Mouse (Mus musculus): ENCODE results near the gene Baiap2l2. TPM values are rescaled to one million over a fixed set of nuclear protein-coding genes. Genes with fewer than 3 reads are reported as not detected.
A peak's percentile ranks its signal among the peaks of the same experiment; 100 is the strongest.
"Not testable (repeated sequence)": the region's sequence is repeated elsewhere in the genome, so short reads cannot be mapped to it uniquely, and the experiment has no call there.

Baiap2l2 gene
- polyA plus RNA-seq, 1 experiment from 2014 or later, result 2.0 TPM

- Histone ChIP-seq H3K27ac (ENCODE audit: low read length) (no peak overlapping the region), H3K4me2 (ENCODE audit: low read length) (no peak overlapping the region), H3K9ac (replicated peaks; ENCODE audit: low read depth, low read length) (no peak overlapping the region), H3K9me3 (ENCODE audit: control insufficient read depth, low read length) (no peaks in the 10 kb centered on the region), H3K27me3 (replicated peaks; ENCODE audit: control insufficient read depth, insufficient read depth, low read length) (no peaks in the 10 kb centered on the region), H3K4me1 (replicated peaks; ENCODE audit: control insufficient read depth, insufficient read depth, low read length) (peaks cover 4% of the 10 kb centered on the region), H3K36me3 (ENCODE audit: control insufficient read depth, insufficient read depth) (peaks cover 12% of the 10 kb centered on the region), H3K4me3 (replicated peaks; ENCODE audit: low read length) (no peak overlapping the region)
- no peak for ATAC-seq
- WGBS, result 83% methylated on average over 6 of the region's 6 CpGs
These were observed 47.3 kb downstream of the Baiap2l2 start for GRCm38 (mm10) chr15:79238036-79238435.

- ATAC-seq, result no peak
- WGBS, result 67% methylated on average over 9 of the region's 9 CpGs
These were observed 50.1 kb downstream of the Baiap2l2 start for GRCm38 (mm10) chr15:79235268-79235667.

GRCm38 (mm10) chr15:79229058-79229821 is 56.1 kb downstream of the Baiap2l2 start, which contains the start of the genes Pick1 and Gm49486:
Gene Pick1, plus strand, starts transcription at chr15:79229173.
Gene Gm49486, plus strand, starts transcription at chr15:79229391.
- peaks cover 14% of the 10 kb centered on the region for H3K4me1 ChIP-seq (replicated peaks; ENCODE audit: control insufficient read depth, insufficient read depth, low read length)
- H3K4me2 ChIP-seq (ENCODE audit: low read length), result peak within 1 kb of the TSS; percentile 96
- no peaks in the 10 kb centered on the region for H3K36me3 ChIP-seq (ENCODE audit: control insufficient read depth, insufficient read depth)
- no peaks in the 10 kb centered on the region for H3K9me3 ChIP-seq (ENCODE audit: control insufficient read depth, low read length)
- no peaks in the 10 kb centered on the region for H3K27me3 ChIP-seq (replicated peaks; ENCODE audit: control insufficient read depth, insufficient read depth, low read length)
- ATAC-seq, result peak; percentile 89
- H3K27ac ChIP-seq (ENCODE audit: low read length), result peak within 1 kb of the TSS; percentile 99
- H3K4me3 ChIP-seq (replicated peaks; ENCODE audit: low read length), result peak within 1 kb of the TSS; percentile 92
- WGBS, result under 1% methylated on average over 51 of the region's 51 CpGs
- H3K9ac ChIP-seq (replicated peaks; ENCODE audit: low read depth, low read length), result peak within 1 kb of the TSS; percentile 95

More at GRCm38 (mm10) chr15:79235268-79235667, 50.1 kb downstream of the Baiap2l2 start:
- Histone ChIP-seq H3K27ac (ENCODE audit: low read length) (no peak overlapping the region), H3K9me3 (ENCODE audit: control insufficient read depth, low read length) (no peaks in the 10 kb centered on the region), H3K36me3 (ENCODE audit: control insufficient read depth, insufficient read depth) (peaks cover 7% of the 10 kb centered on the region), H3K27me3 (replicated peaks; ENCODE audit: control insufficient read depth, insufficient read depth, low read length) (no peaks in the 10 kb centered on the region), H3K4me3 (replicated peaks; ENCODE audit: low read length) (no peak overlapping the region), H3K4me1 (replicated peaks; ENCODE audit: control insufficient read depth, insufficient read depth, low read length) (no peaks in the 10 kb centered on the region; the same call in 1 of the 2 replicates), H3K4me2 (ENCODE audit: low read length) (no peak overlapping the region), H3K9ac (replicated peaks; ENCODE audit: low read depth, low read length) (no peak overlapping the region)

DNA sequence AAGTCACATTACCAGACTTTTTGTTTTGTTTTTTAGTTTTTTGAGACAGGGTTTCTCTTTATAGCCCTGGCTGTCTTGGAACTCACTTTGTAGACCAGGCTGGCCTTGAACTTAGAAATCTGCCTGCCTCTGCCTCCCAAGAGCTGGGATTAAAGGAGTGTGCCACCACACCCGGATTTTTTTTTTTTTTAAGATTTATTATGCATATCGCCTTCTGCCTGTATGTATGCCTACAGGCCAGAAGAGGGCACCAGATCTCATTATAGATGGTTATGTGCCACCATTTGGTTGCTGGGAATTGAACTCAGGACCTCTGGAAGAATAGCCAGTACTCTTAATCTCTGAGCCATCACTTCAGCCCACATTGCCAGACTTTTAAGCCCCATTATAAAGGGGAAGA is 59.6 kb downstream of the Baiap2l2 start:
- H3K9ac ChIP-seq (replicated peaks; ENCODE audit: low read depth, low read length), result not testable (repeated sequence)
- WGBS, result 60% methylated on average over 2 of the region's 2 CpGs

GRCm38 (mm10) chr15:79224685-79225084 is 60.7 kb downstream of the Baiap2l2 start:
- H3K27ac ChIP-seq (ENCODE audit: low read length), result no peak overlapping the region
- no peaks in the 10 kb centered on the region for H3K27me3 ChIP-seq (replicated peaks; ENCODE audit: control insufficient read depth, insufficient read depth, low read length)
- no peak overlapping the region for H3K4me3 ChIP-seq (replicated peaks; ENCODE audit: low read length)
- H3K9me3 ChIP-seq (ENCODE audit: control insufficient read depth, low read length), result no peaks in the 10 kb centered on the region
- peaks cover 8% of the 10 kb centered on the region for H3K4me1 ChIP-seq (replicated peaks; ENCODE audit: control insufficient read depth, insufficient read depth, low read length)
- H3K9ac ChIP-seq (replicated peaks; ENCODE audit: low read depth, low read length), result no peak overlapping the region
- no peak overlapping the region for H3K4me2 ChIP-seq (ENCODE audit: low read length)
- peak; percentile 18; the same call in 1 of the 2 replicates for ATAC-seq
- no peaks in the 10 kb centered on the region for H3K36me3 ChIP-seq (ENCODE audit: control insufficient read depth, insufficient read depth)
- 9% methylated on average over 5 of the region's 5 CpGs for WGBS

More for the DNA sequence above, 59.6 kb downstream of the Baiap2l2 start:
- not testable (repeated sequence) for H3K27me3 ChIP-seq (replicated peaks; ENCODE audit: control insufficient read depth, insufficient read depth, low read length); H3K4me3 ChIP-seq (replicated peaks; ENCODE audit: low read length); H3K4me2 ChIP-seq (ENCODE audit: low read length); ATAC-seq; H3K27ac ChIP-seq (ENCODE audit: low read length); H3K36me3 ChIP-seq (ENCODE audit: control insufficient read depth, insufficient read depth); H3K9me3 ChIP-seq (ENCODE audit: control insufficient read depth, low read length)
- H3K4me1 ChIP-seq (replicated peaks; ENCODE audit: control insufficient read depth, insufficient read depth, low read length), result peaks cover 14% of the 10 kb centered on the region

- no peak for ATAC-seq
- H3K9me3 ChIP-seq (ENCODE audit: control insufficient read depth, low read length), result no peaks in the 10 kb centered on the region
- H3K27me3 ChIP-seq (replicated peaks; ENCODE audit: control insufficient read depth, insufficient read depth, low read length), result no peaks in the 10 kb centered on the region
- H3K36me3 ChIP-seq (ENCODE audit: control insufficient read depth, insufficient read depth), result no peaks in the 10 kb centered on the region
- no peak overlapping the region for H3K4me3 ChIP-seq (replicated peaks; ENCODE audit: low read length)
- no peak overlapping the region for H3K27ac ChIP-seq (ENCODE audit: low read length)
- no peak overlapping the region for H3K9ac ChIP-seq (replicated peaks; ENCODE audit: low read depth, low read length)
- H3K4me1 ChIP-seq (replicated peaks; ENCODE audit: control insufficient read depth, insufficient read depth, low read length), result peaks cover 5% of the 10 kb centered on the region
- no peak overlapping the region for H3K4me2 ChIP-seq (ENCODE audit: low read length)
- 1% methylated on average over 5 of the region's 5 CpGs for WGBS
These were observed 61.7 kb downstream of the Baiap2l2 start for GRCm38 (mm10) chr15:79223641-79224040.

DNA sequence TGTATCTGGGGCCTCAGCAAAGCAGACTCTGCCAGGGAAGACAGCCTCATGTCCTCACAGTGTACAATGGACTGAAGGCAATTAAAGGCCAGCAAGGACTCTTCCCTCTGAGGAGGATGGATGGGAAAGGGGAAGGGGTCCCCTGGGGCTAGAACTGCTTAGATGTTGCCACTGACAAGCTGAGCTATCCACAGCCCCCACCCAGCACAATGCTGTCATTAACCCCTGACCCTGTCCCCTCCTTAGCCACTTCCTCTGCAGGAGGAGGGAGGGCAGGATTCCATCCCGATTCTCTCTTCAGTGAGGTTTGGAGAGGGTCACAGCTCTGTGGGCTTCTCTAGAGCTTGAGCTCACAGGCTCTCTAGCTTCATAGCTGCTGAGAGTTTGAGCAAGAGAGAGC is 65.8 kb downstream of the Baiap2l2 start:
- Histone ChIP-seq H3K36me3 (ENCODE audit: control insufficient read depth, insufficient read depth) (no peaks in the 10 kb centered on the region), H3K9ac (replicated peaks; ENCODE audit: low read depth, low read length) (no peak overlapping the region), H3K4me1 (replicated peaks; ENCODE audit: control insufficient read depth, insufficient read depth, low read length) (no peaks in the 10 kb centered on the region; the same call in 1 of the 2 replicates), H3K4me2 (ENCODE audit: low read length) (no peak overlapping the region), H3K4me3 (replicated peaks; ENCODE audit: low read length) (no peak overlapping the region), H3K27me3 (replicated peaks; ENCODE audit: control insufficient read depth, insufficient read depth, low read length) (no peaks in the 10 kb centered on the region), H3K27ac (ENCODE audit: low read length) (no peak overlapping the region), H3K9me3 (ENCODE audit: control insufficient read depth, low read length) (no peaks in the 10 kb centered on the region)
- WGBS, result 0% methylated on average over 1 of the region's 1 CpGs
- ATAC-seq, result no peak

GRCm38 (mm10) chr15:79216191-79216590 is 69.1 kb downstream of the Baiap2l2 start:
- no peaks in the 10 kb centered on the region for H3K27me3 ChIP-seq (replicated peaks; ENCODE audit: control insufficient read depth, insufficient read depth, low read length)

DNA sequence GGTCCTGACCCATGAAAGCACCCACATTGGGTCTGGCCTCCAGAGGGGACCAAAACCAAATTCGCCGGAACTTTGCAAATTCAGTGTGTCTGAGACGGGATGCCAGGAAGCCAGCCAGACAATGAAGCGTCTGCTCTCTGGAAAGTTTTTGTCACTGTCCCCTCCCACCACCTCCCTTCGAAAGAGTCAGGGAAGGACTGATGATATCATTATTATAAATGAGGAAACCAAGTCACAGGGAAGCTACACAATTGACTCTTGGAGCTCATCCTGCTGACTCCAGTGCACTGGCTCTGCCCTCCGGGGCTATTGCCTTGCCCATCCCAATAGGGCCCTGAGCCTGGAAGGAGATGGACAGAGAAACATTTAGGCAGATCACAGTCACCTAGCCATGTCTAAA is 71.7 kb downstream of the Baiap2l2 start:
- no peak for ATAC-seq
- no peak overlapping the region for H3K27ac ChIP-seq (ENCODE audit: low read length)
- 78% methylated on average over 6 of the region's 6 CpGs for WGBS
- no peaks in the 10 kb centered on the region for H3K27me3 ChIP-seq (replicated peaks; ENCODE audit: control insufficient read depth, insufficient read depth, low read length)
- no peak overlapping the region for H3K9ac ChIP-seq (replicated peaks; ENCODE audit: low read depth, low read length)
- no peaks in the 10 kb centered on the region for H3K4me1 ChIP-seq (replicated peaks; ENCODE audit: control insufficient read depth, insufficient read depth, low read length)
- H3K4me2 ChIP-seq (ENCODE audit: low read length), result no peak overlapping the region
- H3K4me3 ChIP-seq (replicated peaks; ENCODE audit: low read length), result no peak overlapping the region
- no peaks in the 10 kb centered on the region for H3K9me3 ChIP-seq (ENCODE audit: control insufficient read depth, low read length)
- no peaks in the 10 kb centered on the region for H3K36me3 ChIP-seq (ENCODE audit: control insufficient read depth, insufficient read depth)

More at GRCm38 (mm10) chr15:79216191-79216590, 69.1 kb downstream of the Baiap2l2 start:
- 74% methylated on average over 3 of the region's 3 CpGs for WGBS
- Histone ChIP-seq H3K4me3 (replicated peaks; ENCODE audit: low read length) (no peak overlapping the region), H3K4me1 (replicated peaks; ENCODE audit: control insufficient read depth, insufficient read depth, low read length) (no peaks in the 10 kb centered on the region), H3K36me3 (ENCODE audit: control insufficient read depth, insufficient read depth) (no peaks in the 10 kb centered on the region), H3K27ac (ENCODE audit: low read length) (no peak overlapping the region), H3K9me3 (ENCODE audit: control insufficient read depth, low read length) (no peaks in the 10 kb centered on the region), H3K9ac (replicated peaks; ENCODE audit: low read depth, low read length) (no peak overlapping the region), H3K4me2 (ENCODE audit: low read length) (no peak overlapping the region)
- ATAC-seq, result no peak
